Mouse (Mus musculus) small intestine, adult 2 months (tissue): ENCODE data around the gene Rbfox1.

ENCODE experiments used
- CTCF ChIP-seq: fragments of 200-500 bp; IDR thresholded peaks from 2 replicates; pipeline ENCODE4 v1.5.1; 2012; ENCODE audit warnings: low read depth, mild to moderate bottlenecking, control low read depth, inconsistent platforms, low read length, moderate library complexity, mixed read lengths; ENCODE audit not compliant: insufficient replicate concordance, insufficient read length; ENCODE audit errors: extremely low read depth
- POLR2A ChIP-seq: fragments of 200-500 bp; IDR thresholded peaks from 2 replicates; pipeline ENCODE4 v1.6.1; 2012; ENCODE audit warnings: low read depth, mild to moderate bottlenecking, control low read depth, inconsistent platforms, low read length, moderate library complexity

DNA sequence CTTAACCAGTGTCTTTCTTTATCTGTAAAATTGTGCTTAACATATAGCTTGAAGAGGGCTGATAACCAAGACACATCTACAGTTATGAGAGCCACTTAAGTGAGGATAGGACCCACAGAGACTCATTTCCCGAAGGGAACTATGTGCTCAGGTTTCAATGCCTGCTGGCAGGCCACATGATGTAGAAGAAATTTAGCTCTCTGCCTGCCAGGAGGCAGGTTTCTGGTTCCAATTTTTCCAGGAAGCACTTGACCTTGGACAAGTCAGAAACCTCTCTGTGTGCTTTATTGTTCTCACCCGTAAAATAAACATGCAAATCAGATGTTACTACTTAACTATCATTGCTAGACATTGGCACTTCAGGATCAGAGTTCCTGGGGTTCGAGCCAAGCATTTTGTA is 1033.5 kb downstream of the Rbfox1 start:
- no peak for TF ChIP-seq CTCF
- TF ChIP-seq POLR2A, result no peak
